Mouse (Mus musculus) CH12.LX (cell line): Measurements from ENCODE around the gene Kcnh7. TPM values are rescaled to one million over a fixed set of nuclear protein-coding genes. Genes with fewer than 3 reads are reported as not detected.

Experiments used
- DNase-seq: peaks from one replicate; pipeline ENCODE4 v3.0.0-alpha.2; 2013; ENCODE audit errors: extremely low read depth
- H3K27ac ChIP-seq: 2 replicates; pipeline ENCODE4 v1.5.1; 2012; ENCODE audit warnings: low read depth, mild to moderate bottlenecking, control low read depth, moderate library complexity; ENCODE audit not compliant: insufficient read depth
- H3K27me3 ChIP-seq: replicated peaks from 2 replicates; pipeline ENCODE3; 2012; ENCODE audit warnings: inconsistent platforms
- H3K36me3 ChIP-seq, 2 experiments: replicated peaks in 1 of 2; 2 replicates each; pipeline versions ENCODE3 to v1.6.1; 2012; ENCODE audit warnings: inconsistent platforms in 1 of 2, low read length in 1 of 2, mild to moderate bottlenecking in 1 of 2, mixed read lengths in 1 of 2, moderate library complexity in 1 of 2; ENCODE audit not compliant: control insufficient read depth in 1 of 2, insufficient read depth in 1 of 2
- H3K4me1 ChIP-seq, 2 experiments: 2 replicates each; pipeline ENCODE4 v1.6.1; 2012; ENCODE audit warnings: inconsistent platforms in 1 of 2, moderate library complexity in 1 of 2; ENCODE audit not compliant: insufficient read depth in 2 of 2, control insufficient read depth in 1 of 2
- H3K4me2 ChIP-seq: 2 replicates; pipeline ENCODE4 v1.6.1; 2012; ENCODE audit warnings: low read depth, mild to moderate bottlenecking, control low read depth; ENCODE audit not compliant: poor library complexity, insufficient read depth, severe bottlenecking
- H3K4me3 ChIP-seq, 3 experiments: fragments of 150-350 bp in 1 of 3; sonication (generic) in 1 of 3; replicated peaks in 1 of 3; 2 replicates each; pipeline versions ENCODE3 to v1.5.1; 2011 to 2012; ENCODE audit warnings: low read depth in 2 of 3, low read length in 2 of 3, mild to moderate bottlenecking in 2 of 3, moderate library complexity in 2 of 3, control low read depth in 1 of 3, improper control_type of control experiment in 1 of 3, inconsistent platforms in 1 of 3, mixed read lengths in 1 of 3; ENCODE audit not compliant: poor library complexity in 1 of 3
- H3K79me2 ChIP-seq: replicated peaks from 2 replicates; pipeline ENCODE4 v1.6.1; 2012; ENCODE audit warnings: mild to moderate bottlenecking, moderate library complexity; ENCODE audit not compliant: control insufficient read depth, poor library complexity, insufficient read depth, severe bottlenecking; ENCODE audit errors: extremely low read depth
- H3K9ac ChIP-seq: 2 replicates; pipeline ENCODE4 v1.6.1; 2012; ENCODE audit warnings: low read depth, mild to moderate bottlenecking, control low read depth, moderate library complexity; ENCODE audit not compliant: insufficient read depth
- H3K9me3 ChIP-seq: replicated peaks from 2 replicates; pipeline ENCODE3; 2012; ENCODE audit warnings: low read length, inconsistent platforms, mixed read lengths
- BHLHE40 ChIP-seq: IDR thresholded peaks from 2 replicates; pipeline ENCODE4 v1.6.1; 2011; ENCODE audit warnings: mild to moderate bottlenecking, low read depth, low read length, improper control_type of control experiment
- E2F4 ChIP-seq: IDR thresholded peaks from 2 replicates; pipeline ENCODE4 v1.6.1; 2011; ENCODE audit warnings: low read depth, low read length, improper control_type of control experiment; ENCODE audit not compliant: insufficient replicate concordance
- EP300 ChIP-seq: IDR thresholded peaks from 2 replicates; pipeline ENCODE4 v1.6.1; 2011; ENCODE audit warnings: low read length, improper control_type of control experiment
- ETS1 ChIP-seq: conservative IDR thresholded peaks from 2 replicates; pipeline ENCODE4 v1.6.1; 2012; ENCODE audit warnings: low read depth, mild to moderate bottlenecking, inconsistent platforms, low read length, improper control_type of control experiment, moderate library complexity
- GABPA ChIP-seq: IDR thresholded peaks from 2 replicates; pipeline ENCODE4 v1.6.1; 2012; ENCODE audit warnings: low read depth, low read length, improper control_type of control experiment, inconsistent platforms; ENCODE audit not compliant: insufficient replicate concordance
- HCFC1 ChIP-seq: IDR thresholded peaks from 2 replicates; pipeline ENCODE4 v1.6.1; 2012; ENCODE audit warnings: low read depth, mild to moderate bottlenecking, inconsistent platforms, low read length, improper control_type of control experiment
- IRF4 ChIP-seq: IDR thresholded peaks from 2 replicates; pipeline ENCODE4 v1.6.1; 2014; ENCODE audit warnings: low read depth, mild to moderate bottlenecking, inconsistent platforms, low read length, improper control_type of control experiment
- JUN ChIP-seq: IDR thresholded peaks from 2 replicates; pipeline ENCODE4 v1.6.1; 2011; ENCODE audit warnings: low read depth, mild to moderate bottlenecking, low read length, improper control_type of control experiment, moderate library complexity; ENCODE audit not compliant: insufficient read depth
- KAT2A ChIP-seq: IDR thresholded peaks from 2 replicates; pipeline ENCODE4 v1.6.1; 2012; ENCODE audit warnings: low read length, improper control_type of control experiment, inconsistent platforms; ENCODE audit not compliant: insufficient replicate concordance
- NRF1 ChIP-seq: IDR thresholded peaks from 2 replicates; pipeline ENCODE4 v1.6.1; 2014; ENCODE audit warnings: low read depth, mild to moderate bottlenecking, inconsistent platforms, low read length, improper control_type of control experiment, moderate library complexity
- POLR2A ChIP-seq: IDR thresholded peaks from 2 replicates; pipeline ENCODE4 v1.6.1; 2011; ENCODE audit warnings: low read depth, mild to moderate bottlenecking, improper control_type of control experiment, low read length
- POLR2AphosphoS2 ChIP-seq: IDR thresholded peaks from 2 replicates; pipeline ENCODE4 v1.6.1; 2011; ENCODE audit warnings: low read depth, low read length, improper control_type of control experiment
- RAD21 ChIP-seq: IDR thresholded peaks from 2 replicates; pipeline ENCODE4 v1.6.1; 2011; ENCODE audit warnings: low read depth, mild to moderate bottlenecking, low read length, improper control_type of control experiment, moderate library complexity
- TCF12 ChIP-seq: IDR thresholded peaks from 2 replicates; pipeline ENCODE4 v1.6.1; 2014; ENCODE audit warnings: low read depth, mild to moderate bottlenecking, inconsistent platforms, low read length, improper control_type of control experiment
- UBTF ChIP-seq: IDR thresholded peaks from 2 replicates; pipeline ENCODE4 v1.6.1; 2012; ENCODE audit warnings: low read depth, mild to moderate bottlenecking, inconsistent platforms, low read length, improper control_type of control experiment, moderate library complexity
- USF1 ChIP-seq: IDR thresholded peaks from 2 replicates; pipeline ENCODE4 v1.6.1; 2014; ENCODE audit warnings: low read depth, mild to moderate bottlenecking, inconsistent platforms, low read length, improper control_type of control experiment
- ZC3H11A ChIP-seq: IDR thresholded peaks from 2 replicates; pipeline ENCODE4 v1.6.1; 2012; ENCODE audit warnings: low read depth, mild to moderate bottlenecking, inconsistent platforms, low read length, improper control_type of control experiment
- ZKSCAN1 ChIP-seq: IDR thresholded peaks from 2 replicates; pipeline ENCODE4 v1.6.1; 2012; ENCODE audit warnings: low read depth, inconsistent platforms, low read length, improper control_type of control experiment, borderline replicate concordance
- ZMIZ1 ChIP-seq: IDR thresholded peaks from 2 replicates; pipeline ENCODE4 v1.6.1; 2012; ENCODE audit warnings: low read depth, mild to moderate bottlenecking, inconsistent platforms, low read length, improper control_type of control experiment
- dilution Hi-C: fragments of 300-500 bp; cut with MboI; formaldehyde crosslinking; loops from 2 replicates; pipeline ENCODE4 v1.14.3; 2020; ENCODE audit warnings: low sequenced_read_pairs; ENCODE audit not compliant: extremely low pct_unique_long_range_greater_than_20kb, extremely low pct_ligation_motif_present
- in situ Hi-C: fragments of 300-500 bp; cut with MboI; formaldehyde crosslinking; loops from 3 replicates; pipeline ENCODE4 v1.14.3; 2019; ENCODE audit warnings: low sequenced_read_pairs, low pct_ligation_motif_present, low pct_unique_long_range_greater_than_20kb, mixed read lengths
- polyA plus RNA-seq: library from polyadenylated mRNA; unstranded; fragments of >175 nt; gene quantifications from 2 replicates; pipeline ENCODE4 v1.2.1, GENCODE M21; 2012; ENCODE audit warnings: low read depth; ENCODE audit not compliant: insufficient read length
- total RNA-seq, 2 experiments: library from RNA; depleted of rRNA; stranded (reverse); fragments of 300-350 nt in 1 of 2; fragments of >200 nt in 1 of 2; gene quantifications; 2 replicates each; pipeline ENCODE4 v1.2.3; 2012 to 2014

Gene Kcnh7
- total and polyA plus RNA-seq, 3 experiments, result 0.10 TPM; not detected in 2

GRCm38 (mm10) chr2:63039718-63040117, 144.4 kb downstream of the Kcnh7 start:
- no peak overlapping the region for H3K27ac ChIP-seq
- no peak overlapping the region for H3K4me3 ChIP-seq
- H3K4me2 ChIP-seq, result no peak overlapping the region
- H3K9ac ChIP-seq, result no peak overlapping the region
- no peaks in the 10 kb centered on the region for H3K79me2 ChIP-seq
- no peak for DNase-seq
- no peaks in the 10 kb centered on the region for H3K27me3 ChIP-seq
- H3K4me1 ChIP-seq, result no peaks in the 10 kb centered on the region
- in situ Hi-C loops (no loop called here), dilution Hi-C loops (no loop called here)
- no peak for TF ChIP-seq IRF4
- TF ChIP-seq BHLHE40, result no peak
- TF ChIP-seq POLR2AphosphoS2, result no peak
- no peak for TF ChIP-seq HCFC1
- TF ChIP-seq KAT2A, result no peak
- no peak for TF ChIP-seq POLR2A
- no peak for TF ChIP-seq ZMIZ1
- TF ChIP-seq RAD21, result no peak
- no peak for TF ChIP-seq E2F4
- no peak for TF ChIP-seq ZC3H11A
- no peak for TF ChIP-seq ZKSCAN1
- no peak for TF ChIP-seq UBTF
- TF ChIP-seq USF1, result no peak
- H3K9me3 ChIP-seq, result no peaks in the 10 kb centered on the region
- H3K36me3 ChIP-seq, result no peaks in the 10 kb centered on the region

- no peak overlapping the region for H3K27ac ChIP-seq
- no peak for DNase-seq
- dilution Hi-C loops, result no loop called here
- H3K9ac ChIP-seq, result no peak overlapping the region
- H3K4me3 ChIP-seq, result no peak overlapping the region
- H3K4me1 ChIP-seq, result peaks cover 0 to 3% of the 10 kb centered on the region in 2 experiments; a peak in 1 of 4 replicates
- H3K4me2 ChIP-seq, result no peak overlapping the region
- no peaks in the 10 kb centered on the region for H3K27me3 ChIP-seq
- TF ChIP-seq UBTF, result no peak
- no peak for TF ChIP-seq NRF1
- no peak for TF ChIP-seq GABPA
- no peak for TF ChIP-seq HCFC1
- no peak for TF ChIP-seq JUN
- no peak for TF ChIP-seq ETS1
- no peak for TF ChIP-seq EP300
- TF ChIP-seq USF1, result no peak
- TF ChIP-seq TCF12, result no peak
- H3K36me3 ChIP-seq, result no peaks in the 10 kb centered on the region
- no peaks in the 10 kb centered on the region for H3K79me2 ChIP-seq
- in situ Hi-C loops, result no loop called here
- no peaks in the 10 kb centered on the region for H3K9me3 ChIP-seq
These were observed 169.2 kb downstream of the Kcnh7 start for GRCm38 (mm10) chr2:63014909-63015308.
